Mouse (Mus musculus) left cerebral cortex, adult 2 months (tissue): ENCODE data around the gene Arid3c. TPM values are rescaled to one million over a fixed set of nuclear protein-coding genes. Genes with fewer than 3 reads are reported as not detected.
"Not testable (repeated sequence)": the region's sequence is repeated elsewhere in the genome, so short reads cannot be mapped to it uniquely, and the experiment has no call there.

Source experiments
- DNase-seq, 2 experiments: peaks; one replicate each; pipeline ENCODE4 v3.0.0; 2021 to 2022; ENCODE audit warnings: low spot score in 2 of 2, mixed read lengths in 1 of 2; ENCODE audit errors: extremely low spot score in 1 of 2
- H3K27ac ChIP-seq: fragments of 200-600 bp; 2 replicates; pipeline ENCODE4 v1.8.1; 2022
- H3K4me3 ChIP-seq: fragments of 200-600 bp; 2 replicates; pipeline ENCODE4 v1.8.1; 2022
- CTCF ChIP-seq: fragments of 200-600 bp; IDR thresholded peaks from 2 replicates; pipeline ENCODE4 v1.8.1; 2022; ENCODE audit warnings: antibody characterized with exemption, mild to moderate bottlenecking, moderate library complexity
- intact Hi-C: fragments of 180-260 bp; cut with DNase I; formaldehyde crosslinking; loops from one replicate; pipeline ENCODE4 v1.15.1; 2025
- long read RNA-seq, 2 experiments: library from polyadenylated mRNA; stranded (forward); transcript quantifications; one replicate each; pipeline ENCODE4 v2.0.0; 2021; ENCODE audit warnings: borderline mapping rate in 2 of 2
- total RNA-seq, 2 experiments: library from RNA; stranded (reverse); gene quantifications; 2 replicates each; pipeline ENCODE4 v1.2.3; 2021

Gene Arid3c
- under 1 TPM in 1 of 2 experiments, not detected in 1; 0.52 TPM for total RNA-seq
- long read RNA-seq, experiment 1 = 0 reads
- long read RNA-seq, experiment 2 = 0 reads

DNA sequence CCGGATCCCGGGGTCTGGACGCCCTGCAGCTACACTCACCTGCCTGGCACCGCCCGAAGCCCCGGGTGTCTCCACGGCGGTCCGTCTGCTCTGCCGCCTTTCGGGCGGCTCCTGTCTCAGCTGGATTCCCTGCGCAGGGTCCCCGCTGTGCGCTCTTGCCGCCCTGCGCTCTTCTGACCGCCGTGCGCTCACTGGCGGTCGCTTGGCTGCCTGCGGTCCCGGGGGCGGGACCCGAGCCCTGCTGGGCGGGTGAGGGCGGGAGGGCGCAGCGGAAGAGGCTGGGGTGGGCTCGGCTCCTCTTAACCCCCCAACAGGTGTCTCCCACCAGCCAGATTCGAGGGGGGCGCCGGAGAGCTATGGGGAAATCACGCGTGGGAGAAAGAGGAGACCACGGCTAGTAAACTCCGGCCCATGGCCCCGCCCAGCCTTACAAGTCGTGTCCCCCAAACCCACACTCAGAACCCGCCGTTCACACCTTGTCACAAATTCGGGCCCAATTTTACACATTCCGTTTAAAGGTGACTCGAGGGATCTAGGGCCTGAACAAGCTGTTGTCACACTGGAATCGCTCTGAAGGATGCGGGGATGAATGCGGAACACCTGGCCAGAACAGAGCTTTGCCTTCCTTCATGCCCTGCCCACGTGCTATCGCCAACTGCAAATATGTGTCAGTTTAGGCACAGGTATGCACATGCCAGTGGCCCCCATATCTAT is at the start of gene Arid3c:
Gene Arid3c (minus strand): TSS at position 91 of the 714 bp plus-strand sequence.
- no peak within 1 kb of the TSS for H3K27ac ChIP-seq
- intact Hi-C loops = no loop called here
- no peak for DNase-seq
- peak within 1 kb of the TSS; percentile 35 for H3K4me3 ChIP-seq
- TF ChIP-seq CTCF = no peak

DNA sequence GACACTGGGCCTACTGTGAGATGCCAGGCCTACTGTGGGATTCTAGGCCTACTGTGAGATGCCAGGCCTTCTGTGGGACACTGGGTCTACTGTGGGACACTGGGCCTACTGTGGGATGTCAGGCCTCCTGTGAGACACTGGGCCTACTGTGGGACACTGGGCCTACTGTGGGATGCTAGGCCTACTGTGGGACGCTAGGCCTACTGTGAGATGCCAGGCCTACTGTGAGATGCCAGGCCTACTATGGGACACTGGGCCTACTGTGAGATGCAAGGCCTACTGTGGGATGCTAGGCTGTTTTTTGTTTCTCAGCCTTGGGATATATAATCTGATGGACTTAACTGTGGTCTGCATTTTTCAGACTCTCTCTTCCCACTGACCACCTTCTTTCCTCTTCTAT is 44.9 kb upstream of the Arid3c start:
- DNase-seq, H3K27ac ChIP-seq, intact Hi-C loops, H3K4me3 ChIP-seq: not testable (repeated sequence)

DNA sequence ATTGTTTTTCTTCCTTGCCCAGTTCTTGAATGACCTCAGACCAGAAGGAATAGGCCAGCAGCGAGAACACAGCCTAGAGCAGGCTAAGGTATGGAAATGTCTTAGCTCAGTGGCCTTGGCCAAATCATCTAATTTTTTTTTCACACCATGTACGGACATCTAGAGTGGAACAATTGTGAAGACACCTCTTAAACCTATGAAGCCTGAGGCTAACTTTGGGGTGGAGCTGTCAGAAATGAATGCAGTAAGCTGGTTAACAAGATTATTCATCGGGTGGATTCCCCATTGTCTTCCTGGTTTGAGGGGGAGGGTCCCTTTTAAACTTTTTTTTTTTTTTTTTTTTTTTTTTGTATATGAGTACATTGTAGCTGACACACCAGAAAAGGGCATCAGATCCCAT is 43.6 kb upstream of the Arid3c start:
- intact Hi-C loops = not testable (repeated sequence)
- H3K27ac ChIP-seq = peak overlapping the region; percentile 55

DNA sequence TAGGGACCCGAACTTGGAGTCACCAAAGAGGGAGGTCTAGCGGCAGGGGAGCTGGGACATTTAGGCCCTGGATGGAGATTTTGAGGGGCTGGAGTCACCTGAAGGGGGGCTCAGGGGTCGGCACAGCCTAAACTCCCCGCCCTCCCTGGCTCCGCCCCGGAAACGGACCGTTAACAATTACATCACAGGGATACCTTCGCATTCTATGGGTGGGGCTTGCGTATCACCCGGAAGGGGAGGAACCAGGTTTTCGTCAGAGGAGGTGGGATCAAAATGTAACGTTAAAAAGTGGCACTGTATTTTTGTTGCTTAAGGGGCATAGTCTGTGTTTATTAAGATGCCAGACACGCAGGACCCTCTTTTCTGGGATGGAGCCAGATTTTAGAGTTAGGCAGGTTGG is 43.1 kb upstream of the Arid3c start, which contains the start of gene Ccl27a:
Gene Ccl27a (minus strand): TSS at position 246 of the 400 bp plus-strand sequence.
- peak within 1 kb of the TSS; percentile 89 for H3K27ac ChIP-seq
- intact Hi-C loops = not testable (repeated sequence)
- H3K4me3 ChIP-seq = peak within 1 kb of the TSS; percentile 52
- peak; percentile 76 to 81 for DNase-seq

More for the DNA sequence above, 43.6 kb upstream of the Arid3c start:
- not testable (repeated sequence) for DNase-seq
- peak overlapping the region; percentile 52 for H3K4me3 ChIP-seq

DNA sequence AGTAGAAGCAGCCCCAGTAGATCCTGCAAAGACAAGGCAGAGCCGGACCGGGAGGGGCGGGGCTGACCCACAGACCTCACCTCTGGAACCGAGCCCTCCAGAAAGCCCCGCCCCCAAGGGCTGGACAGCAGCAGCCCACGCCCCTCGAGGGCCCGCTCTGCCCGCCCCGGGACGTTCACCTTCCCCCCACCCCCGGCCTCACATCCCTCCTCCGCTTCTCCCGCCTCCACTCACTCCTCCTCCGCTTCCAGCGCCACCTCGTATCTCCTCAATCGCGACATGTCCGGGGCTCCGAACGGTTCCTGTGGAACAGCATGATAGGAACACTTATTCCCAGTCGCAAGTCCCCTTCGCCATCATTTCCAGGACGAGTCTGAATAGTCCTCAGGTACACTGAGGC is 42.6 kb upstream of the Arid3c start:
- H3K27ac ChIP-seq = peak overlapping the region; percentile 89
- intact Hi-C loops = not testable (repeated sequence)
- DNase-seq = peak; percentile 51 to 53
- peak overlapping the region; percentile 52 for H3K4me3 ChIP-seq

DNA sequence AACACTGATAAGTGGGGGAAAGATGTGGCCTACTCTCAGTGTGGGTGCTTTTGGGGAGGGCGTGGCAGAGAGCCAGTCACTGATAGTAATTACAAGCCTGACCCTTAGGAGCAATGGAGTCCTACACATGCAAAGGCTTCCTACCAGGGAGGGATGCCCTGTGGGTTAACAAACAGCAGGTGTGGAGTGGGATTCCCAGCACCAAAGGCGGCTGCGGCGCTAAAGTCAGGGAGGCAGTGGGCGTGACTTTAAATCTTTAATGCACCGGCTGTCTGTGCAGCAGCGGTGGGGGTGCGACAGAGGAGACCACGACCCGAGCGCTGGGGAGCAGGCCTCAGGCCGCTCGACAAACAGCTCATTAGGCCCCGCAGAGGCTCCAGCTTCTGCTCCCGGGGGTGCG is 42.0 kb upstream of the Arid3c start:
- DNase-seq, intact Hi-C loops: not testable (repeated sequence)
- Histone ChIP-seq H3K4me3 (peak overlapping the region; percentile 45), H3K27ac (peak overlapping the region; percentile 29)

DNA sequence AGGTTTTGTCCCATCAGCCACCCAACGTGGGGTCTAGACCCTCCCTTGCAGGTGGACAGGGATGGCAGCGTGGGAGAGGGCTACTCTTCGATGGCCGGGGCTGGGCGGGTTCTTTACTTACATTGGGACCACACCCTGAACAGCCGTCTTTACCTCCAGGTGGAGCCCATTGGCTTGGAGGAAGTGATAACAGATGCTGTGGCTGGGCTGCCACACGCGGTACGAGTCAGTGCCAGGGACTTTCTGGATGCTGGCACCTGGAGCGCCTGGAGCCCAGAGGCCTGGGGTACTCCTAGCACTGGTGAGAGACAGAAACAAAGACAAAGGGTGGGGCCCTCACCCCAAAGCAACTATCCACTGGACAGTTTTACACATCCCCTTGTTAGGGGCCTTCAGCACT is 36.4 kb upstream of the Arid3c start:
- H3K4me3 ChIP-seq, intact Hi-C loops, DNase-seq: not testable (repeated sequence)
- peak overlapping the region; percentile 36; the same call in 1 of the 2 replicates for H3K27ac ChIP-seq

DNA sequence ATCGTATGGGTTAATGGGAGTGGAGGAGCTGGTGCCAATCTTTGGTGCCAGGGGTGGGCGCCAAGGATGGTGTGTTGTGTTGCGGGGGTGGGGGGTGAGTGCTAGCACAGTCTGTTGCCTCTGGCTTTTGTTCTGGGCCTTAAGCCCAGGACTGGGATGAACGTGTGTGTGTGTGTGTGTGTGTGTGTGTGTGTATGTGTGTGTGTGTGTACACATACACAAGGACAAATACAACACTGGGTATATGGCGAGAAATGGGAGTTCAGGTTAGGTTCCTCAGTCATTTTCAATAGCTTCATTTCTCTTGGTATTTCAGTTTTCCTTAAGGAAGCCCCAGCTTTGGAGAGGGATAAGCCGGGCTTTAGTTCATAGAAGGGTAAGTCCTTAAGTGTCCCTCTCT is 32.2 kb upstream of the Arid3c start:
- peak overlapping the region; percentile 90 for H3K27ac ChIP-seq
- intact Hi-C loops, DNase-seq, H3K4me3 ChIP-seq: not testable (repeated sequence)

DNA sequence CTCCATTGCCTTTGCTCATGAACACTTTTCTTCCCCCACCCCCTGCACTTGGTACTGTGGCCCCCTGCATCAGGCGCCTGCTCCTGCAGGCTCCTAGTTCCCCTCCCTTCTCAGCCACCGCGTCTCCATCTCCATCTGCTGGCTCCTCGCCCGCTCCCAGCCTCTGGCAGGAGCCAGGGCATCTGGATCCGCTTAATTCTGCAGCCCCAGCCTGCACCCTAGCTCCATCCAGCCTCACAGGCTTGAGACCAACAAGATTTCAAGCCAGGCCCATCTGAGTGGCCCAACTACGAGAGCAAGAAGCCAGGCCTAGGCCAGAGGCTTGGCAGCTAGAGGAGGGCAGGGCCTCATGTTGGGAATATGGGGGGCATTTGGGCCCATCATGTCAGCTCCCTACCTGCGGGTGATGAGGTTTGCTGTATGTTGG is 31.8 kb upstream of the Arid3c start:
- peak overlapping the region; percentile 90 for H3K27ac ChIP-seq
- H3K4me3 ChIP-seq, intact Hi-C loops: not testable (repeated sequence)
- peak in 1 of 2 experiments; percentile 51 for DNase-seq

DNA sequence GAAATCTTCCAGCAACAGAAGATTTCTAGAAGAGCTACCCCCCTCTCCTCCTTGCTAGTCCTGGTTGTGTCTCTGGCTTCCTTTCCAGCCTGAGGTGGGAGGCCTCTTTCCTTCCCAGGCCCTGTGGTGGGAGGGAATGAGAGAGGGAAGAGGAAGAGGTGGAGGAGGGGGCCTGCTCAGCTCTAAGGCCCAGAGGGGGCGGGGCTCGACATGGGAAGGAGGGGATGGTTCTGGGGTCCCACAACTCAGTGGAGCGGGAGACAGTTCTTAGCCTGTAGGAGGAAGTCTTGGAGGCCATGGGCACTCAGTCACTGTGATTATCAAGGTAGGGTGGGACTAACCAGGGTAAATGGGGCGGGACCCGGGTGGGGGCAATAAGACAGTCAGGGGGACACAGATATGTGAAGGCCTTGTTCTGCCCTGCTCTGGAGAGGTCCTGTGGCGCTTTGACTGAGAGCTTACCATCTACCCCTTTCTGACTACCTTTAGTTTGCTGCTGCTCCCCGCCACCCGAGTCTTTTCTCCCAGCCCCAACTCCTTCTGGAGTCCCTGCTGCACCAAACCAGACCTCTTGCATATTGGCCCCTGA is 31.3 kb upstream of the Arid3c start:
- peak overlapping the region; percentile 90 for H3K27ac ChIP-seq
- no peak overlapping the region for H3K4me3 ChIP-seq
- intact Hi-C loops = no loop called here
- no peak for TF ChIP-seq CTCF
- DNase-seq = no peak

DNA sequence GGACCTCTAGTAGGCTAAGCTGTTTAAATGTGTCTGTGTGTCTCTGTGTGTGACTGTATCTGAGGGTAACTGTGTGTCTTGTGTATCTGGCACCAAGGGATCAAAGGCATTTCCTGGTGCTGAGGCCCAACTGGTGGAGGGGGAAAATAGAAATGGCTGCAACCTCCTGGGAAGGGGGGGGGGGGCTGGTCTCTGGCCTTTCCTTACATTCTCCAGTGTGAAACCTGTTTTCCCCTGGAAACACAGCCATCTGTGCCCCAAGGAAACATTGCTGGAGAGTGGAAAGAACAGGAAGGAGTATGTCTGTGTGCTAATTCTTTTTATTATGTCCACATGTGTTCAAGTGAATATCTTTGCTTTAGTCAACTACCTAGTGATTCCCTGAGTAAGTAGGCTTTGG is 30.7 kb upstream of the Arid3c start:
- TF ChIP-seq CTCF = no peak
- DNase-seq = no peak
- H3K27ac ChIP-seq = peak overlapping the region; percentile 90
- intact Hi-C loops = no loop called here
- no peak overlapping the region for H3K4me3 ChIP-seq

DNA sequence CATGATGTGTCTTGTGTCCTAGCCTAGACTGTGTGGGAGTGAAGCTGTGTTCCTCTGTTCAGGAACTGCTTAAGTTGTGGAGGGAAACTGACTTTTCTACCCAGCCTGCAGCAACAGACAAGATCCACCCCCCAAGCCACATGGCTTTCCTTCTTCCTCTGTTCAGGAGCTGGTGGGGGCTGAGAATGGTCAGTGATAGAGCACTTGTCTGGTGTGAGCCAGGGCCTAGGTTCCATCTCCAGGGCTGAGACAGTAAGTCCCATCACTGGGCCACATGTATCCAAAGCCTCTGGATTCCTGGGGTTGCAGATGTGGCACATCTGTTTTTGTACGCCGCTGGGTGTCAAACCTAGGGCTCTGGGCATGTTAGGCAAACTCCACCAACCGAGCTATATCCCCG is 30.0 kb upstream of the Arid3c start:
- intact Hi-C loops = no loop called here
- peak overlapping the region; percentile 37 for H3K4me3 ChIP-seq
- no peak for TF ChIP-seq CTCF
- DNase-seq = no peak
- peak overlapping the region; percentile 90 for H3K27ac ChIP-seq

DNA sequence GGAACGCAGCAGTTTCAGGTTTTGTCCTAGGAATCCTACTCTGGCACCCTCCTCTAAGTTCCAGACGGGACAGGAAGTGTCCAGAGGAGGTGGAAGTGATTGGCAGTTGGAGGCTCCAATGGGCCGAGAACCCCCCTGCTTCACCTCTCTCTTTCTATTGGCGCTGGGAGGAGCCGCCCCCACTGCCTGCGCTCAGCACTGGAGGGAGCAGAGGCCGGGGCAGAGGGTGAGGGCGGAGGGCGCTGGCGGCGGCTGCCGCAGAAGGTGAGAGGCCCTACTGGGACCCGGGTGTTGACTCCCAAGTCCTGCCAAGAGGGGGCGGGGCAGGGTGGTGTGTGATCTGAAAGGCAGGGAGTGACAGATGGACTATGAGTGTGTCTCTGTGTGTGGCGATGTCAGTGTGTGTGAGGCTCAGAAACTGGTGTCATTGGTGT is 29.4 kb upstream of the Arid3c start:
- H3K27ac ChIP-seq = peak overlapping the region; percentile 90
- intact Hi-C loops = no loop called here

More for the DNA sequence above, 29.4 kb upstream of the Arid3c start:
- DNase-seq = peak; percentile 60 to 78
- H3K4me3 ChIP-seq = peak overlapping the region; percentile 37
- TF ChIP-seq CTCF = no peak
